Mouse (Mus musculus) midbrain, embryonic 15.5 days (tissue): ENCODE measurements around the gene Zfp169. TPM values are rescaled to one million over a fixed set of nuclear protein-coding genes. Genes with fewer than 3 reads are reported as not detected.

ENCODE experiments used
- ATAC-seq: fragments of 200-750 bp; cut with Nextera tagmentation; replicated peaks from 2 replicates; pipeline ENCODE4 v1.8.0; 2017; ENCODE audit warnings: moderate TSS enrichment
- H3K27ac ChIP-seq: fragments of 300-500 bp; sonication (generic); 2 replicates; pipeline ENCODE4 v1.5.1; 2015; ENCODE audit warnings: mild to moderate bottlenecking, inconsistent platforms
- H3K27me3 ChIP-seq: fragments of 300-500 bp; sonication (generic); replicated peaks from 2 replicates; pipeline ENCODE4 v1.6.1; 2015; ENCODE audit warnings: inconsistent platforms
- H3K36me3 ChIP-seq: fragments of 300-500 bp; sonication (generic); replicated peaks from 2 replicates; pipeline ENCODE4 v1.6.1; 2015; ENCODE audit warnings: inconsistent platforms
- H3K4me1 ChIP-seq: fragments of 300-500 bp; sonication (generic); 2 replicates; pipeline ENCODE4 v1.6.1; 2015; ENCODE audit warnings: inconsistent platforms
- H3K4me2 ChIP-seq: fragments of 300-500 bp; sonication (generic); 2 replicates; pipeline ENCODE4 v1.6.1; 2015; ENCODE audit warnings: inconsistent platforms, mild to moderate bottlenecking, moderate library complexity
- H3K4me3 ChIP-seq: fragments of 300-500 bp; sonication (generic); 2 replicates; pipeline ENCODE4 v1.5.1; 2015; ENCODE audit warnings: mild to moderate bottlenecking, inconsistent platforms
- H3K9ac ChIP-seq: fragments of 300-500 bp; sonication (generic); 2 replicates; pipeline ENCODE4 v1.6.1; 2015; ENCODE audit warnings: mild to moderate bottlenecking, inconsistent platforms
- H3K9me3 ChIP-seq: fragments of 300-500 bp; sonication (generic); 2 replicates; pipeline ENCODE4 v1.6.1; 2016; ENCODE audit warnings: inconsistent platforms
- WGBS: fragments of 180-500 bp; shearing (Covaris S2); methylation state at CpG from one replicate; pipeline ENCODE4 v1.1.7; 2015; ENCODE audit warnings: mixed read lengths; 5-methylcytosine and 5-hydroxymethylcytosine counted together
- polyA plus RNA-seq: library from polyadenylated mRNA; unstranded; fragments of >200 nt; fragmentation: Nextera tagmentation; extraction: Ambion mirVana; gene quantifications from 2 replicates; pipeline ENCODE4 v1.2.1, GENCODE M21; 2015

The Zfp169 gene
- polyA plus RNA-seq: 6.5 and 8.7 TPM in 2 replicates

GRCm38 (mm10) chr13:48513003-48513929, at the start of gene Zfp169, which contains the start of gene A830005F24Rik:
TSS of gene Zfp169 (minus strand) at chr13:48513451.
TSS of gene A830005F24Rik (plus strand) at chr13:48513570.
- Histone ChIP-seq H3K4me3 (peak within 1 kb of the TSS; percentile 85), H3K4me1 (peaks cover 11% of the 10 kb centered on the region), H3K27me3 (no peaks in the 10 kb centered on the region), H3K4me2 (peak within 1 kb of the TSS; percentile 90), H3K27ac (peak within 1 kb of the TSS; percentile 51; the same call in 1 of the 2 replicates), H3K36me3 (no peaks in the 10 kb centered on the region), H3K9me3 (no peaks in the 10 kb centered on the region), H3K9ac (peak within 1 kb of the TSS; percentile 84)
- peak; percentile 98 for ATAC-seq
- 3% methylated on average over 34 of the region's 34 CpGs for WGBS

- H3K9me3 ChIP-seq: no peaks in the 10 kb centered on the region
- H3K4me2 ChIP-seq: no peak overlapping the region
- H3K4me1 ChIP-seq: peaks cover 7% of the 10 kb centered on the region; the same call in 1 of the 2 replicates
- no peaks in the 10 kb centered on the region for H3K27me3 ChIP-seq
- 94% methylated on average over 5 of the region's 5 CpGs for WGBS
- no peaks in the 10 kb centered on the region for H3K36me3 ChIP-seq
- no peak overlapping the region for H3K9ac ChIP-seq
- no peak for ATAC-seq
- no peak overlapping the region for H3K27ac ChIP-seq
- H3K4me3 ChIP-seq: no peak overlapping the region
Observed at GRCm38 (mm10) chr13:48562336-48562735, 49.1 kb upstream of the Zfp169 start.

GRCm38 (mm10) chr13:48561481-48561880, 48.2 kb upstream of the Zfp169 start:
- no peaks in the 10 kb centered on the region for H3K36me3 ChIP-seq
- H3K4me2 ChIP-seq: no peak overlapping the region
- no peak overlapping the region for H3K27ac ChIP-seq
- no peak overlapping the region for H3K9ac ChIP-seq
- peaks cover 6% of the 10 kb centered on the region; the same call in 1 of the 2 replicates for H3K4me1 ChIP-seq
- H3K9me3 ChIP-seq: no peaks in the 10 kb centered on the region
- no peaks in the 10 kb centered on the region for H3K27me3 ChIP-seq
- 95% methylated on average over 2 of the region's 2 CpGs for WGBS
- no peak for ATAC-seq
- H3K4me3 ChIP-seq: no peak overlapping the region

- WGBS: 85% methylated on average over 1 of the region's 1 CpGs
- H3K4me2 ChIP-seq: no peak overlapping the region
- 0 out of 2 replicates have a peak, but pooled peaks cover 5% of the 10 kb centered on the region for H3K4me1 ChIP-seq
- no peak for ATAC-seq
- H3K27me3 ChIP-seq: no peaks in the 10 kb centered on the region
- H3K27ac ChIP-seq: no peak overlapping the region
- no peak overlapping the region for H3K4me3 ChIP-seq
- H3K36me3 ChIP-seq: no peaks in the 10 kb centered on the region
- H3K9ac ChIP-seq: no peak overlapping the region
- H3K9me3 ChIP-seq: no peaks in the 10 kb centered on the region
Observed at GRCm38 (mm10) chr13:48555976-48556375, 42.7 kb upstream of the Zfp169 start.

- no peak for ATAC-seq
- H3K27me3 ChIP-seq: no peaks in the 10 kb centered on the region
- H3K27ac ChIP-seq: no peak overlapping the region
- H3K4me3 ChIP-seq: no peak overlapping the region
- 90% methylated on average over 1 of the region's 1 CpGs for WGBS
- no peak overlapping the region for H3K4me2 ChIP-seq
- no peaks in the 10 kb centered on the region for H3K36me3 ChIP-seq
- H3K9ac ChIP-seq: no peak overlapping the region
- H3K9me3 ChIP-seq: no peaks in the 10 kb centered on the region
- H3K4me1 ChIP-seq: 0 out of 2 replicates have a peak, but pooled peaks cover 5% of the 10 kb centered on the region
Observed at GRCm38 (mm10) chr13:48554552-48554951, 41.3 kb upstream of the Zfp169 start.

GRCm38 (mm10) chr13:48553511-48553910, 40.3 kb upstream of the Zfp169 start:
- H3K9me3 ChIP-seq: no peaks in the 10 kb centered on the region
- H3K27me3 ChIP-seq: no peaks in the 10 kb centered on the region
- H3K36me3 ChIP-seq: no peaks in the 10 kb centered on the region
- H3K9ac ChIP-seq: no peak overlapping the region
- H3K4me3 ChIP-seq: no peak overlapping the region
- 0 out of 2 replicates have a peak, but pooled peaks cover 5% of the 10 kb centered on the region for H3K4me1 ChIP-seq
- no peak for ATAC-seq
- no peak overlapping the region for H3K4me2 ChIP-seq
- no peak overlapping the region for H3K27ac ChIP-seq
- 53% methylated on average over 5 of the region's 5 CpGs for WGBS

- Histone ChIP-seq H3K9me3 (no peaks in the 10 kb centered on the region), H3K4me2 (peak overlapping the region; percentile 14; the same call in 1 of the 2 replicates), H3K27ac (peak overlapping the region; percentile 78), H3K36me3 (no peaks in the 10 kb centered on the region), H3K27me3 (0 out of 2 replicates have a peak, but pooled peaks cover 2% of the 10 kb centered on the region), H3K9ac (no peak overlapping the region), H3K4me1 (0 out of 2 replicates have a peak, but pooled peaks cover 5% of the 10 kb centered on the region), H3K4me3 (no peak overlapping the region)
- peak; percentile 71 for ATAC-seq
- WGBS: 59% methylated on average over 21 of the region's 21 CpGs
Observed at GRCm38 (mm10) chr13:48552181-48553090, 39.2 kb upstream of the Zfp169 start.

- ATAC-seq: no peak
- Histone ChIP-seq H3K27me3 (0 out of 2 replicates have a peak, but pooled peaks cover 2% of the 10 kb centered on the region), H3K9ac (no peak overlapping the region), H3K4me1 (peaks cover 24% of the 10 kb centered on the region), H3K4me2 (no peak overlapping the region), H3K4me3 (no peak overlapping the region), H3K36me3 (no peaks in the 10 kb centered on the region), H3K27ac (no peak overlapping the region), H3K9me3 (no peaks in the 10 kb centered on the region)
- 95% methylated on average over 5 of the region's 5 CpGs for WGBS
Observed at GRCm38 (mm10) chr13:48548296-48548695, 35.0 kb upstream of the Zfp169 start.

GRCm38 (mm10) chr13:48547623-48548022, 34.4 kb upstream of the Zfp169 start:
- Histone ChIP-seq H3K27ac (no peak overlapping the region), H3K9me3 (no peaks in the 10 kb centered on the region), H3K4me1 (peaks cover 23% of the 10 kb centered on the region), H3K4me2 (no peak overlapping the region), H3K36me3 (no peaks in the 10 kb centered on the region), H3K27me3 (0 out of 2 replicates have a peak, but pooled peaks cover 2% of the 10 kb centered on the region), H3K4me3 (no peak overlapping the region), H3K9ac (no peak overlapping the region)
- no peak for ATAC-seq
- WGBS: 93% methylated on average over 6 of the region's 6 CpGs

GRCm38 (mm10) chr13:48546330-48546917, 33.2 kb upstream of the Zfp169 start:
- H3K9me3 ChIP-seq: no peaks in the 10 kb centered on the region
- 0 out of 2 replicates have a peak, but pooled peaks cover 2% of the 10 kb centered on the region for H3K27me3 ChIP-seq
- peaks cover 28% of the 10 kb centered on the region for H3K4me1 ChIP-seq
- WGBS: under 1% methylated on average over 70 of the region's 72 CpGs
- H3K4me3 ChIP-seq: peak overlapping the region; percentile 87
- peak; percentile 99 for ATAC-seq
- H3K4me2 ChIP-seq: peak overlapping the region; percentile 69
- H3K36me3 ChIP-seq: no peaks in the 10 kb centered on the region
- H3K9ac ChIP-seq: peak overlapping the region; percentile 98
- peak overlapping the region; percentile 100 for H3K27ac ChIP-seq

- peak; percentile 89 for ATAC-seq
- peak overlapping the region; percentile 87 for H3K4me3 ChIP-seq
- H3K9ac ChIP-seq: peak overlapping the region; percentile 98
- H3K36me3 ChIP-seq: no peaks in the 10 kb centered on the region
- peak overlapping the region; percentile 100 for H3K27ac ChIP-seq
- under 1% methylated on average over 60 of the region's 72 CpGs for WGBS
- peaks cover 31% of the 10 kb centered on the region for H3K4me1 ChIP-seq
- peak overlapping the region; percentile 81 for H3K4me2 ChIP-seq
- no peaks in the 10 kb centered on the region for H3K9me3 ChIP-seq
- H3K27me3 ChIP-seq: 0 out of 2 replicates have a peak, but pooled peaks cover 2% of the 10 kb centered on the region
Observed at GRCm38 (mm10) chr13:48545476-48546281, 32.4 kb upstream of the Zfp169 start.
